Mouse (Mus musculus) olfactory bulb, adult 2 months (tissue): ENCODE data around the gene Gm3045. TPM values are rescaled to one million over a fixed set of nuclear protein-coding genes. Genes with fewer than 3 reads are reported as not detected.

ENCODE experiments used
- H3K27ac ChIP-seq: fragments of 200-500 bp; 2 replicates; pipeline ENCODE4 v1.5.1; 2012; ENCODE audit warnings: low read depth, low read length; ENCODE audit not compliant: insufficient read depth
- H3K4me1 ChIP-seq: fragments of 200-500 bp; 2 replicates; pipeline ENCODE4 v1.6.1; 2012; ENCODE audit warnings: low read length; ENCODE audit not compliant: control insufficient read depth, insufficient read depth
- H3K4me3 ChIP-seq: fragments of 200-500 bp; 2 replicates; pipeline ENCODE4 v1.5.1; 2012; ENCODE audit warnings: mild to moderate bottlenecking, low read depth, low read length, moderate library complexity; ENCODE audit not compliant: insufficient read depth
- CTCF ChIP-seq: fragments of 200-500 bp; IDR thresholded peaks from 2 replicates; pipeline ENCODE4 v1.5.1; 2012; ENCODE audit warnings: low read depth, mild to moderate bottlenecking, low read length, moderate library complexity; ENCODE audit not compliant: insufficient read depth
- POLR2A ChIP-seq: fragments of 200-500 bp; IDR thresholded peaks from 2 replicates; pipeline ENCODE4 v1.6.1; 2012; ENCODE audit warnings: mild to moderate bottlenecking, low read depth, low read length, moderate library complexity; ENCODE audit not compliant: insufficient read depth
- WGBS: fragments of 180-500 bp; shearing (Covaris S2); methylation state at CpG from one replicate; pipeline ENCODE4 v1.1.7; 2018; 5-methylcytosine and 5-hydroxymethylcytosine counted together
- polyA plus RNA-seq: library from polyadenylated mRNA; stranded (reverse); fragments of >200 nt; gene quantifications from 2 replicates; pipeline ENCODE4 v1.2.4, GENCODE M21; 2012; ENCODE audit warnings: low replicate concordance; ENCODE audit not compliant: missing spikeins, insufficient read depth, insufficient read length

Gm3045 gene
- polyA plus RNA-seq, 1 experiment: not detected

GRCm38 (mm10) chr13:56458001-56458400 lies 31.6 kb downstream of the Gm3045 start:
- Histone ChIP-seq H3K4me1 (no peaks in the 10 kb centered on the region), H3K4me3 (no peak overlapping the region), H3K27ac (no peak overlapping the region)
- no peak for TF ChIP-seq CTCF
- TF ChIP-seq POLR2A: no peak
- 37% methylated on average over 9 of the region's 9 CpGs for WGBS

- Histone ChIP-seq H3K27ac (no peak overlapping the region), H3K4me3 (no peak overlapping the region), H3K4me1 (no peaks in the 10 kb centered on the region)
- no peak for TF ChIP-seq CTCF
- no peak for TF ChIP-seq POLR2A
- 93% methylated on average over 4 of the region's 4 CpGs for WGBS
These were observed 35.1 kb downstream of the Gm3045 start for GRCm38 (mm10) chr13:56461460-56461859.

- no peak overlapping the region for H3K27ac ChIP-seq
- TF ChIP-seq POLR2A (no peak), CTCF (no peak)
These were observed 36.4 kb downstream of the Gm3045 start for GRCm38 (mm10) chr13:56462791-56463190.

DNA sequence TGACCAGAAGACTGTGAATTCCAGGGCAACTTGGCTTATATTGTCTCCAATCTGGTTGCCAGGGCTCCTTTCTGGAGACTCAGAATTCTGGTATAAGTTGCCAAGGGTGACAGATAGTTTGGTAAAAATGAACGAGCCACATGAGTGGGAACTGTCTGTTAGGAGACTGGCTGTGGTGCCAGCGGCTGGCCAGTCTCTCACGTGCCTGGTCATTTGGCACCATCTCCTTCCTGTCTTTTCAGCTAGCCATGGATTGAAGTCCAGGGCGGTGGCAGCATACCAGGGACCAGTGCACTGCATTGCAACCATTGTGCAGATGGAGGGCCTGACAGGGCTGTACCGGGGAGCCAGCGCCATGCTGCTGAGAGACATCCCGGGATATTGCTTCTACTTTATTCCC lies 36.9 kb downstream of the Gm3045 start:
- 65% methylated on average over 7 of the region's 7 CpGs for WGBS
- H3K4me3 ChIP-seq: no peak overlapping the region
- no peak overlapping the region for H3K27ac ChIP-seq
- TF ChIP-seq POLR2A (no peak), CTCF (no peak)
- H3K4me1 ChIP-seq: no peaks in the 10 kb centered on the region

More at GRCm38 (mm10) chr13:56462791-56463190, 36.4 kb downstream of the Gm3045 start:
- WGBS: 69% methylated on average over 4 of the region's 4 CpGs
- no peaks in the 10 kb centered on the region for H3K4me1 ChIP-seq
- H3K4me3 ChIP-seq: no peak overlapping the region

DNA sequence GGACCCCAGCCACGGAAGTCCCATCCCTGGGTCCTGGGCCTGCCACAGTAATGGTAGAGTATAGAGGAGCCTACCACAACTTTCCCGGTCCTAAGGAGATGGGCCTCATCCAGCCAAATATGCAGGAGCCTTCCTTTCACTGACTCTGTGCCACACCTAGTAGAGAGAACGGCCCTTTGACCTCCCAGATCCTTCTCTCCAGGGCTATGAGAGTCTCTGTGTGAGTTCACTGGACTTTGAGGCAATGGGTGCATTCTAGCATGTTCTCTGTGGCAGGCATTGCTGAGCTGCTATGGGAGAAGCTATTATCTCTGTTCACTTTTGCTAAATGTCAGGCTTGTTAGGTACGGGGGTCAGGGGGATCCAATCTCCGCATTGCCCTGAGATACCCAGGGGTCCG lies 37.4 kb downstream of the Gm3045 start:
- 88% methylated on average over 6 of the region's 6 CpGs for WGBS
- H3K4me3 ChIP-seq: no peak overlapping the region
- H3K27ac ChIP-seq: no peak overlapping the region
- TF ChIP-seq CTCF (no peak), POLR2A (no peak)
- H3K4me1 ChIP-seq: no peaks in the 10 kb centered on the region

DNA sequence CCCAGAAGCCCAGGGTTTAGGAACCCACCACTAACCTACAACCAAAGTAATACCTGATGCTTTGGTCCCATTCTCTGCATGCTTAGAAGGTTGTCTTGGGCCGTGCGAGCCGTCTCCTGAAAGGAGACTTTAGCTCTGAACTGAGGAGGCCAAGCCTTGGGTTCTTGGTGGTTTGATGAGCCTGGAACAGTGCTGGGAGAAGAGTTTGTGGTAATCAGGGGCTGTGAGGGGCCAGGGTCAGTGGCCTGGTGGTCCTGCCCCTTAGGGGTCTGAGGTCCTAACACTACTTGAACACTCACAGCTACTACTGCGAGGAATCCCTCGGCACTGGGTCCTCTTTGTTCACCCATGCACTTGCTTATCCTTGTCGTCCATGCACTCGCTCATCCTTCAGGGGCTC lies 41.4 kb downstream of the Gm3045 start:
- 94% methylated on average over 7 of the region's 7 CpGs for WGBS
- TF ChIP-seq CTCF (no peak), POLR2A (no peak)
- Histone ChIP-seq H3K4me3 (no peak overlapping the region), H3K4me1 (peaks cover 10% of the 10 kb centered on the region), H3K27ac (no peak overlapping the region)

DNA sequence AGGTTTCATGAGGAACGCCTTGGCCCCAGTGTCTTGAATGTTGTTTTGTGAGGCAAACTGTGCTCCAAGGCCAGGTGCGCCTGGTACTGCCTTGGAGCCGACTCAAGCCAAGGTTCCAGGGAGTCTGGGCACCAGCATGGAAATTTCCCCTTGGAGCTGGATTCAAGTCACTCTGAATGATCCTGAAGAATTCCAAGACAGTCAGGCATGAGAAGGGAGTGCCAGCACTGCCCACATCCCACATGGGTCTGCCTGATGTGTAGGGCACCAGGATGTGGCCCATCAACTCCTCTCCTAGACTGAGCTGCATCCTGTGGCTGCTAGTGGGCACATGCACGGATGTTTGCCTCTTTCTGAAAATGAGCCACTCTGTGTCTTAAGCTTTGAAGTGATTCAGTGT lies 42.1 kb downstream of the Gm3045 start:
- no peak overlapping the region for H3K27ac ChIP-seq
- peaks cover 10% of the 10 kb centered on the region for H3K4me1 ChIP-seq
- no peak overlapping the region for H3K4me3 ChIP-seq
- 98% methylated on average over 4 of the region's 4 CpGs for whole genome bisulfite sequencing
- TF ChIP-seq POLR2A (no peak), CTCF (no peak)

DNA sequence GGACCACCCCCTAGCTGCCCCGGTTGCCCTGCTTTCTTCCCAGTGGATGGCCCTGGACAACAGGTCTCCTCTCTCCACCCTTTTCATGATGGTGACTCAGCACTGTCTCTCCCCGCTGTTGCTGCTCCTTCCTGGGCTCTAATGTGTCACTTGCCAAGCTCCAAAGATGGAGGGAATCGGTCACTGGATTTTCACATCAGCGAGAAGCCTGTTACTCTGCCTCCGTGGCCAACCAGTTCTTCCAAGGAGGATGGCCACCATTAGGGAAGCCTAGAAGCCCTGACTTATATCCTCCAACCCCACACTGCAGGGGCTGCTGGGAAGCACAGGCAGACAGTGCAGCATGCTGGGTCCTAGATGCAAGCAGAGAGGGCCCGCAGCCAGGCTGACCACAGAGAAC lies 44.8 kb downstream of the Gm3045 start:
- TF ChIP-seq POLR2A (no peak), CTCF (no peak)
- Histone ChIP-seq H3K4me3 (no peak overlapping the region), H3K27ac (no peak overlapping the region), H3K4me1 (peaks cover 14% of the 10 kb centered on the region)
- WGBS: 80% methylated on average over 6 of the region's 6 CpGs

DNA sequence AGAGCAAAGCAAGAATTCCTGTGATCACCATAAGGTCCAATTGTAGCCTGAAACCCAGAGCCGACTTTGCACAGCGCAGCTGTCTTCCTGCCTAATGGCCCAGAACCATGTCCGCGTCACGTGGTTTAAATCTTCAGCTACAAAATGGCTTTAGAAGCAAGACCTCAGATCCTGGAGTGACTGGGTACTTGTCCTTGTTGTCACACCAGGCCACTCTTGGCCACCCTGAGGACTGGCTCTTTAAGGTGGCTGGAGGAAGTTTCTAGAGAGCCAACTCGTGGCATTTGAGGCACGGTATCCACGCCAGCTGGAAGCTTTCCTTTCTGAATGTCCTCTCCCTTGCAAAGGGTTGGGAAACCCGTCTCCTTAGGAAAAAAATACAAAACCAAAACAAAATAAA lies 45.6 kb downstream of the Gm3045 start:
- no peak overlapping the region for H3K4me3 ChIP-seq
- TF ChIP-seq CTCF: no peak
- no peak for TF ChIP-seq POLR2A
- WGBS: 45% methylated on average over 9 of the region's 9 CpGs
- H3K27ac ChIP-seq: no peak overlapping the region
- peaks cover 20% of the 10 kb centered on the region for H3K4me1 ChIP-seq

GRCm38 (mm10) chr13:56472661-56473060 lies 46.3 kb downstream of the Gm3045 start:
- Histone ChIP-seq H3K27ac (no peak overlapping the region), H3K4me1 (peaks cover 21% of the 10 kb centered on the region), H3K4me3 (no peak overlapping the region)
- TF ChIP-seq POLR2A (no peak), CTCF (no peak)
- WGBS: 96% methylated on average over 9 of the region's 9 CpGs
